Mouse (Mus musculus): ENCODE data around the gene Armc7. TPM values are rescaled to one million over a fixed set of nuclear protein-coding genes. Genes with fewer than 3 reads are reported as not detected.

Armc7 gene
- polyA plus RNA-seq, 1 experiment: 3.0 TPM

DNA sequence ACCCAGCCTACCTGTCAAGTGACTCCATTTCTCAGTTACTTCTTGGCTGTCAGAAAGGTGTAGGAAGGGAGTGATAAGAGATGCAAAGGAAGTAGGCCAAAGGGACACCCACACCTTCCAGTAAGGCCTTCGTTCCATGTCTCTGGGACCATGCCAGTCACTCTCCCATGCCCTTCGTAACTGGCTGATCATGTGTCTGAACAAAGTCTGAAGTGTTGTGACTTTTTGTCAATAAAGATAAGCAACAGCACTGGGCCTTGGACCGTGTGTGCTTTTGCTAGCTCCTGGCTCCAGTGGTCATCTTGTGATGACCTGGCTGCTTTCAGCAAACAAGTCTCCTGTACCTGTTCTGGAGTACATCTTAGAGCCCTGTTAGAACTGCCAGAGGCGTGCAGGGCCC is 42.7 kb upstream of the Armc7 start:
- TF ChIP-seq CTCF (IDR thresholded peaks at IDR 0.05; ENCODE audit: low read depth, low read length) (no peak), POLR2A (IDR thresholded peaks at IDR 0.05; ENCODE audit: insufficient read depth, low read length) (no peak), EP300 (IDR thresholded peaks at IDR 0.05; ENCODE audit: insufficient read depth, low read depth, low read length) (no peak)
- Histone ChIP-seq H3K27ac (ENCODE audit: insufficient read depth, low read length) (no peak overlapping the region), H3K9ac (ENCODE audit: low read depth, poor library complexity, severe bottlenecking) (no peak overlapping the region), H3K9me3 (replicated peaks; ENCODE audit: control insufficient read depth, insufficient read depth, low read length, poor library complexity, severe bottlenecking) (no peaks in the 10 kb centered on the region), H3K36me3 (ENCODE audit: control insufficient read depth, insufficient read depth, low read length, poor library complexity, severe bottlenecking) (peaks cover 5% of the 10 kb centered on the region), H3K4me1 (ENCODE audit: control insufficient read depth, insufficient read depth, low read length) (peaks cover 2% of the 10 kb centered on the region), H3K27me3 (ENCODE audit: control insufficient read depth, insufficient read depth, low read length, poor library complexity, severe bottlenecking) (no peaks in the 10 kb centered on the region), H3K4me3 (ENCODE audit: low read depth, low read length) (no peak overlapping the region)

DNA sequence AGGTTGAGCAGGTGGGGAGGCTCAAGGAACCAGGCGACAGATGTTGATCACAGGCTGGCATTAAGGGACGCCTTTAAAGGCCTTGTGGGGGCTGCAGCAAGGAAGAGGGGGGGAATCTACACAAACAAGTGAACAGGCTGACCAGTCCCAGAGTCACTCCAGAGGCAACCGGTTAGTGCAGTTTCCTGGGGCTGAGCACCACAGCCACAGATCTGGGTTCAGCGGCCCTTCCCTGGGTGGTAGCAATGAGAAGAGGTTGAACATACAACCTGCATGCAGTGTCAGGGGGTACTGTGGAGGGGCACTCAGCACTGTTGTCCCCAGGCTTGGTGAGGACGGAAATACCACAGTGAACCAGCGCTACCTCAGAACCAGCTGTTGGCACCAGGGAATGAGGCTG is 42.1 kb upstream of the Armc7 start:
- no peaks in the 10 kb centered on the region for H3K27me3 ChIP-seq (ENCODE audit: control insufficient read depth, insufficient read depth, low read length, poor library complexity, severe bottlenecking)
- no peaks in the 10 kb centered on the region for H3K4me1 ChIP-seq (ENCODE audit: control insufficient read depth, insufficient read depth, low read length)
- H3K9ac ChIP-seq (ENCODE audit: low read depth, poor library complexity, severe bottlenecking): no peak overlapping the region
- TF ChIP-seq EP300 (IDR thresholded peaks at IDR 0.05; ENCODE audit: insufficient read depth, low read depth, low read length) (no peak), CTCF (IDR thresholded peaks at IDR 0.05; ENCODE audit: low read depth, low read length) (no peak), POLR2A (IDR thresholded peaks at IDR 0.05; ENCODE audit: insufficient read depth, low read length) (no peak)
- H3K9me3 ChIP-seq (replicated peaks; ENCODE audit: control insufficient read depth, insufficient read depth, low read length, poor library complexity, severe bottlenecking): no peaks in the 10 kb centered on the region
- H3K27ac ChIP-seq (ENCODE audit: insufficient read depth, low read length): no peak overlapping the region
- no peak overlapping the region for H3K4me3 ChIP-seq (ENCODE audit: low read depth, low read length)
- peaks cover 5% of the 10 kb centered on the region for H3K36me3 ChIP-seq (ENCODE audit: control insufficient read depth, insufficient read depth, low read length, poor library complexity, severe bottlenecking)

DNA sequence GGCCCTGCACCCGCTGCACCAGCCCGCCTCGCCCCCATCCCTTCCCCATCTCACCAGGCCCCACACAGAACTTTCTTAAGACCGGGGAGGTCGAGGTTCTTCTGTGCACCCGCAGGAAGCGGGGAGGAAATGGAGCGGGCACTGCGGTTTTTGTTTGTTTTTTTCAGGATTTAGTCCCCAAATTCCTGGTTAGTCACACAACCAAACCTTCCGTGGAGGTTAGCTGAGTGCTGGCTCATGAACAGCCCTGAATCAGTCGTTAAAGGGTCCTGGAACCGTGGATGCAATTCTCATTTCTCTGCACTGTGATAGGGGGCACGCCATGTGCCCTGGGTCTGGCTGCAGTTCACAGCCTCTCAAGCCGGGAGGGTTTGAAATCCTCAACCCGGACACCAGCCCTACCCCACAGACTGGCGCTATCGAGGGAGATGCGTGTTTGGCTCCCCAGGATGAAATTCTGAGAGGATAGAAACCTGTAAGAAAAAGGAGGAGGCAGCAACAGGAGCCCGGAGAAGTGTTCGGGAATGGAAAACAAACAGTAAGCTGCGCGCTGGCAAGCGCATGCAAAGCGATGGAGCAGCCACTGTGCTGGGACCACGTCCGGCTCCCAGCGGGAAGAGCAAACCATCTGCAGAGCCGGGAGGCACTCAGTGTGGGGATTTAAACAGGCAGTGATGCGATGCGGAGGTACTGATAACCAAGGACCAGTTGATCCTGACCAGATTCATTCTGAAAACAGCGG is 39.7 kb upstream of the Armc7 start:
- Histone ChIP-seq H3K4me3 (ENCODE audit: low read depth, low read length) (peak overlapping the region; percentile 40), H3K9ac (ENCODE audit: low read depth, poor library complexity, severe bottlenecking) (peak overlapping the region; percentile 70), H3K9me3 (replicated peaks; ENCODE audit: control insufficient read depth, insufficient read depth, low read length, poor library complexity, severe bottlenecking) (0 out of 2 replicates have a peak, but pooled peaks cover under 1% of the 10 kb centered on the region), H3K27ac (ENCODE audit: insufficient read depth, low read length) (no peak overlapping the region), H3K4me1 (ENCODE audit: control insufficient read depth, insufficient read depth, low read length) (no peaks in the 10 kb centered on the region), H3K27me3 (ENCODE audit: control insufficient read depth, insufficient read depth, low read length, poor library complexity, severe bottlenecking) (no peaks in the 10 kb centered on the region), H3K36me3 (ENCODE audit: control insufficient read depth, insufficient read depth, low read length, poor library complexity, severe bottlenecking) (0 out of 2 replicates have a peak, but pooled peaks cover 2% of the 10 kb centered on the region)
- TF ChIP-seq EP300 (IDR thresholded peaks at IDR 0.05; ENCODE audit: insufficient read depth, low read depth, low read length) (no peak), POLR2A (IDR thresholded peaks at IDR 0.05; ENCODE audit: insufficient read depth, low read length) (no peak), CTCF (IDR thresholded peaks at IDR 0.05; ENCODE audit: low read depth, low read length) (no peak)

DNA sequence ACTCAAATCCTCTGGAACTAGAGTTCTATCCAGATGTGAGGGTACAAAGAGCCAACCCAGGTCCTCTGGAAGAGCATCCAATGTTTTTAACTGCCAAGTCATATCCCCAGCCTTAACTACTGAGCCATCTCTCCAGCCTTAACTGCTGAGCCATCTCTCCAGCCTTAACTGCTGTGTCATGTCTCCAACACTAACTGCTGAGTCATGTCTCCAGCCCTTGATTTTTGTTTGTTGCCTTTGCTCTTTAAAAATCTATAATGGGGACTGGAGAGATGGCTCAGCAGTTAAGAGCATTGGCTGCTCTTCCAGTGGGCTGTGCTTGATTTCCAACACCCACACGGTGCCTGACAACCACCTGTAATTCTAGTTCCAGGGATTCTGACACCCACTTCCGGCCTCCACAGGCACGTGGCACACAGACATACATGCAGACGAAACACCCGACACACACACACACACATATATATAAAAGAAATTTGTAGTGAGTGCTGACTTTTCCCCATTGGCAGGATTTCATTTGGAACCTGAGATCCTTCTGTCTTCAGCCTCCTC is 37.8 kb upstream of the Armc7 start:
- peaks cover 2% of the 10 kb centered on the region; the same call in 1 of the 2 replicates for H3K9me3 ChIP-seq (replicated peaks; ENCODE audit: control insufficient read depth, insufficient read depth, low read length, poor library complexity, severe bottlenecking)
- H3K36me3 ChIP-seq (ENCODE audit: control insufficient read depth, insufficient read depth, low read length, poor library complexity, severe bottlenecking): no peaks in the 10 kb centered on the region
- no peak for TF ChIP-seq CTCF (IDR thresholded peaks at IDR 0.05; ENCODE audit: low read depth, low read length)
- TF ChIP-seq EP300 (IDR thresholded peaks at IDR 0.05; ENCODE audit: insufficient read depth, low read depth, low read length): no peak
- no peak for TF ChIP-seq POLR2A (IDR thresholded peaks at IDR 0.05; ENCODE audit: insufficient read depth, low read length)
- H3K4me1 ChIP-seq (ENCODE audit: control insufficient read depth, insufficient read depth, low read length): no peaks in the 10 kb centered on the region
- H3K27me3 ChIP-seq (ENCODE audit: control insufficient read depth, insufficient read depth, low read length, poor library complexity, severe bottlenecking): no peaks in the 10 kb centered on the region
- no peak overlapping the region for H3K27ac ChIP-seq (ENCODE audit: insufficient read depth, low read length)
- no peak overlapping the region for H3K9ac ChIP-seq (ENCODE audit: low read depth, poor library complexity, severe bottlenecking)
- H3K4me3 ChIP-seq (ENCODE audit: low read depth, low read length): no peak overlapping the region

DNA sequence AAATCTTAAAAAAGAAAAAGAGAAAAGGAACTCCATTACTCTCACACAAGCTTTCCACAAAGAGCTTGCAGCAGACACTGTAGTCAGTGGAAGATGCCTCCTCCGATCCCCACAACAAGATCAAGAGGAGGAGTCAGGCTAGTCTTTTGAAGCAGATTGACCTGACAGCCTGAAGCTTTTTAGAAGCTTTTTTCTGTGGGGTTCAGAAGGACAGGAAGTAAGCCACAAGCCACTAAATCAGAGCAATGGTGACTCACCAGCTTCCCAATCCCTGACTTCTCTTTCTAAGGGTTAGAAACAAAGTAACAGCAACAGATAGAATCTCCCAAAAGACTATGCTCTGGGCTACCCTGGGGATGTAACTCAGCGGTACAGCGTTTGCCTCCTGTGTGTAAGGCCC is 36.1 kb upstream of the Armc7 start:
- Histone ChIP-seq H3K9ac (ENCODE audit: low read depth, poor library complexity, severe bottlenecking) (no peak overlapping the region), H3K36me3 (ENCODE audit: control insufficient read depth, insufficient read depth, low read length, poor library complexity, severe bottlenecking) (no peaks in the 10 kb centered on the region), H3K4me3 (ENCODE audit: low read depth, low read length) (no peak overlapping the region), H3K9me3 (replicated peaks; ENCODE audit: control insufficient read depth, insufficient read depth, low read length, poor library complexity, severe bottlenecking) (peaks cover 2% of the 10 kb centered on the region; the same call in 1 of the 2 replicates), H3K27me3 (ENCODE audit: control insufficient read depth, insufficient read depth, low read length, poor library complexity, severe bottlenecking) (no peaks in the 10 kb centered on the region), H3K4me1 (ENCODE audit: control insufficient read depth, insufficient read depth, low read length) (no peaks in the 10 kb centered on the region), H3K27ac (ENCODE audit: insufficient read depth, low read length) (no peak overlapping the region)
- no peak for TF ChIP-seq POLR2A (IDR thresholded peaks at IDR 0.05; ENCODE audit: insufficient read depth, low read length)
- TF ChIP-seq EP300 (IDR thresholded peaks at IDR 0.05; ENCODE audit: insufficient read depth, low read depth, low read length): no peak
- no peak for TF ChIP-seq CTCF (IDR thresholded peaks at IDR 0.05; ENCODE audit: low read depth, low read length)

All from ES-Bruce4 (cell line).